Mouse (Mus musculus) adipocyte (in vitro differentiated cells): ENCODE measurements around the gene Prdm4.

ENCODE experiments used
- DNase-seq: peaks from one replicate; pipeline ENCODE4 v3.0.0-alpha.2; 2016; ENCODE audit warnings: low spot score

Prdm4 gene

GRCm38 (mm10) chr10:85916498-85917309, at the start of gene Prdm4:
Prdm4 (minus strand) TSS chr10:85917142.
- peak; percentile 97 for DNase-seq

- no peak for DNase-seq
These were observed 49.5 kb upstream of the Prdm4 start for GRCm38 (mm10) chr10:85966476-85966875.

GRCm38 (mm10) chr10:85964316-85964715, 47.4 kb upstream of the Prdm4 start:
- no peak for DNase-seq

- no peak for DNase-seq
These were observed 46.0 kb upstream of the Prdm4 start for GRCm38 (mm10) chr10:85962897-85963296.

- peak; percentile 93 for DNase-seq
These were observed 40.6 kb upstream of the Prdm4 start, which contains the start of gene Rtcb for GRCm38 (mm10) chr10:85957464-85957950. Rtcb (minus strand) TSS chr10:85957823.

GRCm38 (mm10) chr10:85956871-85957419, 40.0 kb upstream of the Prdm4 start:
- DNase-seq: peak; percentile 37

GRCm38 (mm10) chr10:85954429-85954828, 37.5 kb upstream of the Prdm4 start:
- DNase-seq: no peak

GRCm38 (mm10) chr10:85953401-85953800, 36.5 kb upstream of the Prdm4 start:
- DNase-seq: no peak

- DNase-seq: no peak
These were observed 35.0 kb upstream of the Prdm4 start for GRCm38 (mm10) chr10:85951765-85952443.

GRCm38 (mm10) chr10:85948483-85949196, 31.7 kb upstream of the Prdm4 start:
- DNase-seq: no peak

GRCm38 (mm10) chr10:85936280-85936965, 19.5 kb upstream of the Prdm4 start:
- no peak for DNase-seq

- no peak for DNase-seq
These were observed 13.0 kb upstream of the Prdm4 start for GRCm38 (mm10) chr10:85929962-85930361.

- DNase-seq: no peak
These were observed 12.3 kb upstream of the Prdm4 start for GRCm38 (mm10) chr10:85929208-85929591.

GRCm38 (mm10) chr10:85928499-85929207, 11.7 kb upstream of the Prdm4 start:
- DNase-seq: no peak

- DNase-seq: no peak
These were observed 10.9 kb upstream of the Prdm4 start, which contains the start of gene Ascl4 for GRCm38 (mm10) chr10:85927676-85928445. Ascl4 (plus strand) TSS chr10:85927681.

GRCm38 (mm10) chr10:85879886-85880486, 37.0 kb downstream of the Prdm4 start:
- DNase-seq: no peak

GRCm38 (mm10) chr10:85875812-85876211, 41.1 kb downstream of the Prdm4 start:
- no peak for DNase-seq

GRCm38 (mm10) chr10:85873861-85874544, 42.9 kb downstream of the Prdm4 start:
- DNase-seq: no peak

GRCm38 (mm10) chr10:85872479-85872773, 44.5 kb downstream of the Prdm4 start:
- DNase-seq: no peak
